Mouse (Mus musculus): ENCODE measurements at regions not wholly inside any gene's neighbourhood (a gene's known extent, or its start where the extent isn't known, plus 50 kb on each side); places are given as distances from the start of the nearest gene placed in this dataset.
A peak's percentile ranks its signal among the peaks of the same experiment; 100 is the strongest.
"Not testable (repeated sequence)": the region's sequence is repeated elsewhere in the genome, so short reads cannot be mapped to it uniquely, and the experiment has no call there.

- DNase-seq = no peak
Observed at GRCm38 (mm10) chr9:86095460-86095859, 253.3 kb downstream of the Tpbg start.

DNA sequence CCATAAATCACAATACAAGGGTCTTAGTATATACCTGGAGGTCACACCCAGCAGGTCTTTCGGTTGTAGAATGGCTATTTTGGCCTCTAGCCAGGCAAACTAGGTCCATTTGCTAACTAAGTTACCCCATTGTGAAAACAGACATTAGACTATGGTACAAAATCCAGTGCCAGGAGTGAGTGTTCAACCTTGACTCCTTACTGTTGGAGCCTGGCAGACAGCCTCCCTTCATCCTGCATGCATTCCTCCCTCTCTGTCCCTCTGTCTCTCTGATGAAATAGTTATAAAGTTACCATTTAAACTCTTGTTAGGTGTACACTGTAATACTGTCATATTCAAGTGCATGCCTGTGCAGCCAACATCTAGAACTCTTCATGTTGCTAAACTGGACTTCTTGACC is 254.1 kb downstream of the Tpbg start:
- DNase-seq = no peak

- DNase-seq = no peak
Observed at GRCm38 (mm10) chr9:86099325-86099724, 257.1 kb downstream of the Tpbg start.

DNA sequence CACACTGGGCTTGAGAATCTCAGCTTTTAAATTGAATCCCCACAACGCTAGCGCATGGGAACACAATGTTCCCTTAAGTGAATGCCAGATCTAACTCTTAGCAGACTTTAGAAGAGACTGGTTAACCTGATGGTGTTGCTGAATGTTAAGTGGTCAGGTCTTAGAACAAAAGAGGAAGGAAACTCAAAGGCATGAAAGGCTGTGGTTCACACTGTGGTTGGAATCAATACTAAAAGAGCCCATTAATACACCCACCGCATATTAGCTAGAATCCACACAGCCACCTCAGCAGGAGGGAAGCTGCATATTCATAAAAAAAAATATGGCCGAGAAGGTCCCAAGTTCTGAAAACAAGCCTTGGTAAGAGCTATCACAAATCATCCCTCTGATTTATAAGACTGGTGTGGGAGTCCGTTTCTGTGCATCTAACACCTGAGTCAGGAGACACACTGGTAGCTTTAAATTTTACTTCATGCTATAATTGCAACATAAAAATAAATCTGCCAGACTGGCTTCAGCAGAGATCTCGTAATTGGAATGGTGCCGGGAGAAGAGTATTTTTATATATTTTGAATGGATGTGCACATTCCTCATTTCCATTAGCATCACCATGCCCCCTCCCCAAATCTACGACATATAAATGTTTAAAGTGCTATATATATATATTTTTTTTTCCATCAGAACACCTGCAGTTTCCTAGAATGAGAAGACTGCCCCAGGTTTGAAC is 259.3 kb downstream of the Tpbg start:
- DNase-seq = no peak

DNA sequence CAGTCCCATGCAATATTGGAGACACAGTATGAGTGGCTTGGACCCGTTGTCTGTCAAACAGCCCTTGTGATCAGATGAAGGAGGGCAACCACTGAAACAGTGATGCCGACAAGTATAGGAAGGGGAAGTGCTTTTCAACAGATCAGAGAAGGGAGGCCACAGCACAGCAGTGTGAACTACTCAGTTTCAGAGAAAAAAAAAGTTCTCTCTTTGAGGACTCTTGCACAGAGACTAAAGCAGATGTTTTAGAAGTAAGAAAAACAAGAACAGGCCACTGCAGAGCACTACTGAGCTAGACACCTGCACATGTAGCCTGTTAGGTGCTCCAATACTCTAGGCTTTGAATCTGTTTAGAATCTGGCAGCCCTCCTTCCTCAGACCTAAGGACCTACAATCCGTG is 261.4 kb downstream of the Tpbg start:
- no peak for DNase-seq

GRCm38 (mm10) chr9:86104664-86105063 is 262.5 kb downstream of the Tpbg start:
- DNase-seq = no peak

DNA sequence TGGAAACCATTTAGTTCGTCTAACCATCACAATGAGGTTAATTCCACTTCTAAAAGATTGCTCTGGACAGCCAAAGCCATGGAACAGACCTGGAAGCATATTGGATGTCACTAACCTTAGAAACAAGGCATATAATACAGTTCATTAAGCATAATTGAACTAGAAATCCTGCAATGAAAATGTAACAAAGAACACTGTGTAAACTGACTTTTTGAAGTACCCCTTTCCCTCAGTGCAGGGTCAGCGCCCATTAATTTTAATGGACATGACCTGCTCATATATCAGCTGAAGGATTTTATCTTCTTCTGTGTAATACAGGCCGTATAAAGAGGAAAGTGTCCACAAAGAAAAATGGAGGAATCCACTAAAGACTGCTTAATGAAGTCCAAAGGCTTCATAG is 263.7 kb downstream of the Tpbg start:
- no peak for DNase-seq

- no peak for DNase-seq
Observed at GRCm38 (mm10) chr9:86109906-86110305, 267.7 kb downstream of the Tpbg start.

DNA sequence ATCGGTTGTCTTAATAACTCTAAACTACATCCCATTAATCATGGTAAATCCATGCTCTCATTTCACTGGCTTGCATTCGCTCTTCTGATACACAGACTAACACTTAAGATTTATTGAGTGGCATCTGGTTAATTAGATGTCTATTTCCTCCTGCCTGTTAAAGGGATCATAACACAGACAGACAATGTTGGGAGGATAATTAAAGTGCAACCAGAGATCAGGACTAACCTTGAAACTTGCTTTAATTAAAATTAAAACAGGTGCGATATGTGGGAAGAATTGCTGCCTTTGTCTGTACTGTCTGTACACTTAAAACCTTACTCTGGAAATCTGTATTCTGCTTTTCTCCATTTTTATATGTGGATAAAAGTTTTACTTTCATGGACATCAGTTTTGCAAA is 277.2 kb downstream of the Tpbg start:
- no peak for DNase-seq

DNA sequence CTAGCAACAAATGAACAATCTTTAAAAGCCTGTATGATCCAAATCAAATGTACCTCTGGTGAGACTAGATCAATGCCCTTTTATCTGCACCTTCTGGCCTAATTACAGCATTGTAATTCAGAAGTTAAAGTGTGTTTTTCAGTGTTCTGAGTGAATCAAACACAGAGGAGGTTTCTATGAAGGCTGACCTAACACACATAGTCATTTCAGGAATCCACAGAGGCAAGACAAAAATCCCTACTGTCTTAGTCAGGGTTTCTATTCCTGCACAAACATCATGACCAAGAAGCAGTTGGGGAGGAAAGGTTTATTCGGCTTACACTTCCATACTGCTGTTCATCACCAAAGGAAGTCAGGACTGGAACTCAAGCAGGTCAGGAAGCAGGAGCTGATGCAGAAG is 293.4 kb downstream of the Tpbg start:
- DNase-seq = not testable (repeated sequence)

DNA sequence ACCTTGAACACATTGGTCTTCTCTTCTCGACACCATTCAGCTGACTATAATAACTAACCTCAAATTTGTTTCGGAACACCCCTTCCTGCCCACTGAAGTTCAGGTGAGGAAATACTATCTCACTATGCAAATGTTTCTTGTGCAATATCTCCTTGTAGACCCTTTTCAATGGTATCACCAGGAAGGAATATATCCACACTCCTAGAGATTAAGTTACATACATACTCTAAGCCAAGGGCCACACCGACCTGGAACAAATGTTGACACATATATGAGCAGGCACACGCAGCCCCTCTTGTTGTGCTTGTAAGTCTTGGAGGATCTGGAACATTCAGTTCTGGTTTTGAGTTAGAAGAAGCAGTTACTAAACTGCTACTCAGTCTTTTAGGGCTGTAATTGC is 303.7 kb downstream of the Tpbg start:
- no peak for DNase-seq

- no peak for DNase-seq
Observed at GRCm38 (mm10) chr9:86160316-86160715, 304.4 kb downstream of the Ube2cbp start.

GRCm38 (mm10) chr9:86166362-86167067 is 298.2 kb downstream of the Ube2cbp start:
- peak; percentile 70 for DNase-seq

DNA sequence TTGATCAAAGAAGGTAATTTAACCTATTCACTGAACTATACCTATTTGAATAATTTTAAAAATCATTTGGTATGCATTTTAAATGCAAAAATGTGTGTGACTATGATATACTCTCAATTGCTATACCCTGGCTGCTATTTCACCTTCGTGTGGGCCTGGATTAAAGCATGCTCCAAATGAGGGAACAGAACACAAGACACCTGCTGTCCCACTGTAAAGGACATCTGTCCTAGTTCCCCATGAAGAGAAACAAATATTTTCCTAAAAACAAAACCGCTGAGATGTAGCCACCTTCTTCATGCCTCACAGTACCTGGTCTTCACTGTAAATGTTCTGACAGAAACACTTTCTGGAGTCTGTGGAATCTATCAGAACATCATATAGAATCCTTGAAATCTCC is 294.0 kb downstream of the Ube2cbp start:
- DNase-seq = peak; percentile 26

DNA sequence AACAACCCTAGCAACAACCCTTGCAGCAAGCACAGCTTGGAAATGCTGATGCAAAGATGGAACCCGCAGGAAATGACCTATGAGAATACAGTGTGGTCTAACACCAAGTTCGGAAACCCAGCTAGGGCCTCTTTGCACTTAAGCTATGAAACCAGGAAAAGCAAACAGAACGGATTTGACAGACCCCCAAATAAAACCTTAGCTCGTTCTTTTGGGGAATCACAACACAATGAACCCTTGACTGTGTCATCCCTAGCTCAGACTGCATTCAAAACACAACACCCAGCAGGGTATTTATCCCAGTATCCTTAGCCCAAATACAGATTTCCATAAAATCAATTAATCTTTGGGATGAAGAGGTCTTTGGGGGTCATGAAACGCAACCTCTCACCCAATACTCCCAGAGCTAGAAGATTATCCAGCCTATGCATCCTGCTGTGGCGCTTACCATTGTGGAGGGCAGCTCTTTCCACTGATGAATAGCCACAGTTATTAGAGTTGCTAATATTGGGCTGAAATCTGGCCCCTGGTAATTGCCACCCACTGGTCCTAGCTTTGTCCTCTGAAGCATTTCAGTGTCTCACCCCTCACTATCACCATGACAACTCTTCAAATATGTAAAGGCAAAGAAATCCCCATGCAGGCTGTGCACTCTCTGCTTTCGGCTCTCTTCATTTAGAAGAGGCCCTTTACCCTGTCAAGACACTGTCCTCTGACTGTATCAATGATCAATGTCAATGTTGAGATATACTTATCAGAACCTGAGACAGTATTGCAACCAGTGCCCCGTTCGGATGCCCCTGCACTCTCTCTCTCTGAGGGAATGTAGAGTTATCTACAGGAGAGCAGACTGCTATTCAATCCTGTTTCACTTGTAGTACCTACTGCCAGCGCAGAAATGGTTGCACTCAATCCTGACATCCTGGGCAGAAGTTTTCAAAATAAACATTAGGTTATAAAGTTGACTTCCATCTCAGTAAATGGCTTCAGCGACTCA is 277.7 kb downstream of the Ube2cbp start:
- DNase-seq = no peak

GRCm38 (mm10) chr9:86188873-86189272 is 275.9 kb downstream of the Ube2cbp start:
- no peak for DNase-seq

DNA sequence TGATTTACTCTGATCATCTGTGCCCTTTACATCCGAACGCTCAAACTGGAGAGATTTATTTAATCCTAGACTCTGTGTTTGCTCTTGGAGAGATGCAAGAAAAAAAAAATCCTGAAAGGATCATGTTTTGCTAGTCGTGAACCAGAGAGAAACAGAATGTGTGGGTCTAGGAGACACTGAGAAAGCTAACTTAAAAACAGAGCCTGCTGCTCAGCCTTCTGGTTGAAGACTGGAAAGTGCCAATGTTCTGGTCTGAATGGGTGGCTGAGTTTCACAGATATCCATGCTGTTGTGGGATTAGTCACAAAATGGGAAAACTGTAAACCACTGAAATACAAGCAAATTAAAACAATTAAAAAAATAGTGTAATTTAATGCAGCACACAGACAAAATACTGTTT is 259.7 kb downstream of the Ube2cbp start:
- DNase-seq = no peak

DNA sequence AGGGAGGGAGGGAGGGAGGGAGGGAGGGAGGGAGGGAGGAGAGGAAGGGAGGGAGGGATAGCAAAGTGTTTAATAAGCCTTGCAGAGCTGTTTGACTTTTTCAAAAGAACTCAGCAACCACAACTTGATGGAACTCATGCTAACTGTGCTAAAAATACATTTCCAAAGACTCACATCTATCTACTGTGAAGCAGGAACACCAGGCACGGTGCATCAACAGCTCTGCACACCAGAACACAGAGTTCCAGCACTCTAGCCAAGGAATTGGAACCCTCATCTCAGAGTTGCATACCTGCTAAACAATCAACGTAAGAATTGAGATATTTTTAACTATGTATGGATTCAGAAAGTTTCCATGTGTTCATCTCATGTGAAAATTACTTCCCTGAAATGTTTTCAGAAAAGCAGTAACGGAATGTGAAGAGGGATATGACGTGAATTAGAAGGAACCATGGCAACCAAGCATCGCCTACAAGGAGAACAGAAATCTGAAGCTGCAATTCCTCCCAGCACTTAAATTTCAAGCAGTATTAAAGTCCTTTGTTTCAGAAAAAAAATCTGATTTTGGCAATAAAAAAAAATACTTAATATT is 256.3 kb downstream of the Ube2cbp start:
- no peak for DNase-seq

- DNase-seq = no peak
Observed at GRCm38 (mm10) chr9:86211267-86211666, 253.5 kb downstream of the Ube2cbp start.

GRCm38 (mm10) chr9:86219669-86220068 is 245.1 kb downstream of the Ube2cbp start:
- DNase-seq = no peak

GRCm38 (mm10) chr9:86224530-86224929 is 240.2 kb downstream of the Ube2cbp start:
- no peak for DNase-seq

DNA sequence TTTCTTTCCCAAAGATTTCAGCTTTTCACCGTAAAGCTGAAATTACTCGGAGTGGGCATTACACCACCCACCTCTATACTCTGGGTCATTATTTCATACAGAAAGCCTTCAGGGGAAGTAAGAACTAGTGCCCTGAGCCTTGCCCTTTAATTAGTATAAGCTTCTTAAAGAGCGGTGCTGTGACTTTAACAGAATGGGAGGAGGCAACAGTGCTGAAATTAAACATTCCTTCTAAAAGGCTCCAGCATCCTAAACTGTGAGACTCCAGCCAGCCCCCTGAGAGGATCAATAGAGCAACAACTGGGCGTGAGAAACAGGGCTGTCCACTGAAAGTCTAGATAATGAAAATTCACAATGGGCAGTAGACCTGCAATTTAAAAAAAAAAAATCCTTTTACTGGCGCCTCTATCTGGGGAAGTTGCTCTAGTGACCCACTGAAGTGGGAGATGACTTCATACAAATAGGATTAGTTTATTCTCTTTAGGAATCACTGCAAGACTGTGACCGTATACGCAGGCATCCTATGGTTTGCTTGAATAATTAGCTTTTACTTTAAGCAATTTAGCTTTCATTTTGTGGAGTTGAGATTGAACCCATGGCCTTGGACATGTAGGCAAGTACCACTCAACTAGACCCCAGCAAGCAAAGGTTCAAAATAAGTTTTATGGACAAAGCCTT is 233.9 kb downstream of the Ube2cbp start:
- DNase-seq = no peak

Data from cerebellum, adult 8-10 months (tissue).